Mouse (Mus musculus): ENCODE measurements around the gene Krt6a.
A peak's percentile ranks its signal among the peaks of the same experiment; 100 is the strongest.
"Not testable (repeated sequence)": the region's sequence is repeated elsewhere in the genome, so short reads cannot be mapped to it uniquely, and the experiment has no call there.

The Krt6a gene

DNA sequence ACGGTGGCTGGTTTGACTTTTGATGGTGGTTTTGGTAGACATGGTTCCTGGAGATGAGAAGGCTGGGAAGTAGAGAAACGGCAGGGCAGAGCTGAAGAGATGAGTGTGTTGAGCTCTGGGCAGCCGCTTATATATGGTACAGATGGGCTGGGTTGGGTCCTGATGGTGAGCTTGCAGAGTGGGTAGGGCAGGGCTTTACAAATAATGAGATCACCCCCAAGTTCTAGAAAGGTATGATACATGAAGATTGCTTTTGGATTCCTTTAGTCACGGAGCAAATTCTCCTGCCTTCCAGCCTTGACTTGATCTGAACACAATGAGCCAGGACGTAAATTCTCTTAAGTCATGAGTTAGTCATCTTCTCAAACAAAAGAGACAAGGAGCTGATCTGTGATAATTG, at the start of gene Krt6a:
Gene Krt6a, minus strand, starts transcription at position 101 of the 400 bp plus-strand sequence.
- no peak for DNase-seq (ENCODE audit: low spot score)

DNA sequence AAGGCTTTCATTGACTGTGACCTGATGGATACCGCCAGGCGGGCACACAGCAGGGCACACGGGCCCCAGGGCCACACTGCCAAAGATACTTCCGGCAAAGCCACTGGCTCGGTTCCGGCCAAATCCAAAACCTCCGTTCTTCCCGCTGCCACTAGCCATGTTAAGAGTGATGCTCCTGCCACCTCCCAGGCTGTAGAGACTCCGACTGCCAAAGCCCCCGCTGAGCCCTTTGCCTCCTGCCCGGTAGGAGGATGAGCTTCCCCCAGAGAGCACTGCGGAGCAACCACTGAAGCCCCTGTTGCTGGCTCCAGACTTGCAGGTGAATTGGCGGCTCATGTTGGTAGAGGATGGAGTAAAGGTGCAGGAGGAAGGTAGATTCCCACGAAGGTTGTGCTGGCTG, 48.6 kb upstream of the Krt6a start, which contains the start of gene Krt71:
Gene Krt71, minus strand, starts transcription at position 399 of the 400 bp plus-strand sequence.
- no peak for DNase-seq (ENCODE audit: low spot score)

DNA sequence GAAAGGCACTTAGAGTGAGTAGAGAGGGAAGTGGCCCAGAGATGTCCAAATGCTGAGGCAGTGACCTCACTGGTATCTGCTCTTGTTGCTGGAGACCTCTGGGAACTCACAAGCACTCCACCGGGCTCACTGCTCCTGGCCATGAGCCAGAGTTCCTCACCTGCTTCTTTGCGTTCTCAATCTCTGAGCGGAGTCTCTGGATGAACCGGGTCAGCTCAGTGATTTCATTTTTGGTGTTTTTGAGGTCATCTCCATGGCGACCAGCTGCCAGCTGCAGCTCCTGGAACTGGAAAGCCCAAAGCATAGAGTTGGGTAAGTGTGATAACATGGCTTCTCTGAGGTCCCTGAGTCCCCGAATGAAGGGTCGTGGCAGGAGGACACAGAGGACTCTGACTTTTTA, 43.7 kb upstream of the Krt6a start:
- no peak for DNase-seq (ENCODE audit: low spot score)

DNA sequence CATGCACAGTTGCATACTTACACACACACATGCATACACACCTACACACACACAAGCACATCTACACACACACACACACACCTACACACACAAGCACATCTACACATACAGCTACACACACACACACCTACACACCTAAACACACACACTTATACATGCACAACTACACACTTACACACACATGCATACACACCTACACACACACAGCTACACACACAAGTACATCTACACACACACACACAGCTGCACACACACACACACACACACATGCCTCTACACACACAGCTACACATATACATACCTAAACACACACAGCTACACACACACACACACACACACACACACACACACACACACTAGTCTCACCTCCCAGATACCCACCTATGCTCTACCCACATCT, 36.5 kb upstream of the Krt6a start:
- DNase-seq (ENCODE audit: low spot score), result no peak

DNA sequence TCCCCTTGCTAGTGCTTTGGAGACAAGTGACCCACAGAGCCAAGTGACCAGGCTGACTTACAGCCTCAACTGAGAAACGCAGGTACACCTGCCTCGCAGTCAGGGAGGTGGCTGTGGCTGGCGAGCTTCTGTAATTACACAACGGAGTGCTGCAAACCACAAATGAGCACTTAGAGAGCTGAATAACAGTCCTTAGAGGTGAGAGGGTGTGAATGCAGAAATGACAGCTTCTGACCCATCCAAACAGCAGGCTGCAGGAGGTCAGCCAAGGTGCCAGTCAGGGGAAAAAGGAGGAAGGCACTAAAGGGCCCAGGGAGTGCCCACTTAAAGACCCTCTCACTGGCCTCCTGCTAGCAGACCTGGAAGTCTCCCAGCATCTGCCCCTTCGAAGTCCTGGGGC, 30.6 kb upstream of the Krt6a start:
- DNase-seq (ENCODE audit: low spot score), result no peak

DNA sequence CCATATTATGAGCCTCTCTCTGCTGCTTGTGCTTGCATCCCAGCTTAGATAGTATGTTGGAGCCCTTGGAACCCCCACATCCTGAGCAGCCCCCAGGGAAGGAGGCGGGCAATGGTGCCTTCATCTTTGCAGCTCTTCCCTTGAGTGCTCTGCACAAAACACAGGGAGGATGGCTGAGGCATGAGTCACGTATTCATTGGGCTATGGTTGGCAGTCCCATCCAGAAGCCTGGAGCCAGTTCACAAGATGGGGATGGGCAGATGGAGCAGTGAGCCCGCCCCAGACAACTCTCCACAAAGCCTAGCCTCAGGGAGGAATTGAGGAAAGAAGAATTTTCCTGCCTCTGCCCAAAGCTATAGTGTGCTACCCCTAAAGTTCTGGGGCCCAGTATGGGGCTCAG, 21.7 kb upstream of the Krt6a start:
- no peak for DNase-seq (ENCODE audit: low spot score)

DNA sequence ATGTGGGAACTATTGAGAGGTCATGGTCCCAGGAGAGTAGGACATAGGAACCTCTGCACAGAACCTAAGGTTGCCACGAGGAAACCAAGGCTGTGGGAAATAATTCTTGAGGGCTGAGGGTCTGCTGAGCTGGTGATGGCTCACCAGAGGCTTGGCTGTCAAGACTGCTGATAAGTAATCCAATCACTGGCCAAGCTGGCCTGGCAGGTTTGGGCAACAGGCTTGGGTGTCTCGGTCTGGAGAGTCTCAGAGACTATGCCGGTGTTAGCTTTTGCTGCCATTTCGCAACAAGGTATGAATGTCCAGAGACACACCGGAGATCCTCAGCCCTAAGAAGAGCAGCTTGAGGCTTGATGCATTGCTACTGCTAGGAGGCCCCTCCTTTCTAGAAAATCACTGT, 20.2 kb upstream of the Krt6a start:
- DNase-seq (ENCODE audit: low spot score), result no peak

DNA sequence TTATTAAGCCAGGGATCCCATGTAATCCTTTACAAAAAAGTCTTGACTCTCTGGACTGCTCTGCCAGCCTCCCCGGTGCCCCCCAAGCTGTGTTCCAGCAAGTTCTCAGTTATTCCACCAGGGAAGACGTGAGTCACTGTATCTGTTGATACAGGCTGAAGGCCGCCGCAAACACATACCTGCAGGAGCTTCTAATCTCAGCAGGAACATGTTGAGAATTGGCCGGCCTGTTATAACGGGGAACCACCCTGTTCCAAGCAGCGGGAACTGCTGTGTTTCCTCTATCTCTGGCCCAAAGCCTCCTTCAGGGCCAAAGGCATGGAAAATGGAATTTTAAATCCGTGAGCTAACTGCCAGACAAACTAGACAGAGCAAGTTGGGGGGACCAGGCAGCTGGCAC, 19.6 kb upstream of the Krt6a start:
- DNase-seq (ENCODE audit: low spot score), result no peak

DNA sequence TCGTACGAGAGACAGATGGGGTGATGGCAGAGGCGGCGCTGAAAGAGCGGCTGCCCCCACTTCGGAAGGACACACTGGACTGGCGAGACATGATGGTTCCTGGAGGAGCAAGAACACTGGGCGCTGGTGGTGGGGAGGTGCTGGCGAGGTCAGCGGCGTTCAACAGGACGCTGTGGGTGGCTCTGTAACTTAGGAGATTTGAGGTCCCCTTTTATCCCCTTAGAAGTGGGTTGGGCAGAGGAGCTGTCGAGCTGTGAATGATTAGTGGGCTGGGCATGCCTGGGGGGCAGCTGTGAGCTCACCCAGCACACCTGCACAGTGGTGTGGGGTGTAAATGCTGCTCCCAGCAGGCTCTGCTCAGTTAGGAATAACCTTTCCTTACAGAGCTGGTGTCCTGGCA, 18.6 kb upstream of the Krt6a start, which contains the start of gene Krt5:
Gene Krt5, minus strand, starts transcription at position 179 of the 400 bp plus-strand sequence.
- DNase-seq (ENCODE audit: low spot score), result no peak

DNA sequence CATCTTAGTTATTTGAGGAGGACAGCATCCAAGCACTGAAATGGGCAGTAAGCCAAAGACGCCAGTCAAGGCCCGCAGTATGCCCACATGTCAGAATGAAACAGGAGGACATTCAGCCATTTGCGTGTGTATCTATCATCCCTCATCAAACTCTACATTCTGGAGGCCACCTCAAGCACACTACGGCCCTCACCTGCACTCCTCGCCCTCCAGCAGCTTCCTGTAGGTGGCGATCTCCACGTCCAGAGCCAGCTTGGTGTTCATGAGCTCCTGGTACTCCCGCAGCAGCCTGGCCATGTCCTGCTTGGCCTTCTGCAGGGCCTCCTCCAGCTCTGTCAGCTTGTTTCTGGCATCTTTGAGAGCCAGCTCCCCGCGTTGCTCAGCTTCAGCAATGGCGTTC, 14.6 kb upstream of the Krt6a start:
- DNase-seq (ENCODE audit: low spot score), result no peak

DNA sequence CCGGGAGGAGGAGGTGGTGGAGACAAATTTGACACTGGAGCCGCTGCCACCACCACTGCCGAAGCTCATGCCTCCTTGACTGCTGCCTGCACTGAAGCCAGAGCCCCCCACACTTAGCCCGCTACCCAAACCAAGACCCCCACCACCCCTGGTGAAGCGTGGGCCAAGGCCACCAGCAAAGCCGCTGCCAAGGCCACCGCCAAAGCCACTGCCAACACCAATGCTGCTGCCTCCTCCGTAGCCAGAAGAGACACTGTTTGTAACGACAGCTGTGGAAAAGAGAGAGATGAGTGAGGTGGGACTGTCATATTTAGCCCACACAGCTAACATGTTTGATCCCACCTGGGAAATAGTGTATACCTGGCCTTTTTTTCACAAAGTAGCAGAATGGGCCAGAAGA, 13.3 kb upstream of the Krt6a start:
- peak; percentile 38 for DNase-seq (ENCODE audit: low spot score)

DNA sequence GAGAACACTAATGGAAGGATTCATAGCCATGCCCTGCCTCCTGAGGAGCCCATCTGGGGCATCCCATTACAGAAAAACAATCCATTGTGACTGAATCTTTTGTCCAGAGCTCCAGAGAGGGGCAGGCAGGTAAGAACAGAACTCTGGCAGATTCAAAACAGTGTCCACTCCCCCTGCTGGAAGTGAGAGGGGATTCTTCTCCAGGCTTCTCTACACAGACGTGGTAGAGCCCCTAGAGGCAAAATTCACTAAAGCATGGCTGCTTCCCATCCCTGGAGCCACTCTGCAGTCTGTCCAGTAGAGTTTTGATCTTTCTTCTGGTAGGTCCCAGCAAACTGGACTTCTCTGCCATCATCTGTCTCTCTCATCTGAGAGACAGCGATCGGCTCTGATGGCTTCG, 10.0 kb upstream of the Krt6a start:
- DNase-seq (ENCODE audit: low spot score), result no peak

DNA sequence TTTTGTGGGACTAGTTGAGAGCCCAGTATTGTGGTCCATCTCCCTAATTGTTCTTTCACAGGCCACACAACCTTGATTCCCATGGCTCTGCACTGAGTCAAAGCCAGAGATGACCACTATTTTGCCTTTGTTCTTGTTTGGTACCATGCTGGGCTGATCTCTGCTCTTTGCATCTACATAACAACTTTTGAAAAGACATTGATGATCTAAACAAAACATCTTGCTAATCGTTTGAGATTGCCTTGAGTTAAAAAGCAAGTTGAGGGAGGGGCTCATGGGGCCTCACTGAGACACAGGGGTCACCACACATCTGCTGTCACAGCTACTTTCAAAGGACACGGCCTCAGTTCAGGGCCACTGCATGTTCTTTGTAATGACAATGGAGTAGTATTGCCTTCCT, 8.3 kb upstream of the Krt6a start:
- no peak for DNase-seq (ENCODE audit: low spot score)

DNA sequence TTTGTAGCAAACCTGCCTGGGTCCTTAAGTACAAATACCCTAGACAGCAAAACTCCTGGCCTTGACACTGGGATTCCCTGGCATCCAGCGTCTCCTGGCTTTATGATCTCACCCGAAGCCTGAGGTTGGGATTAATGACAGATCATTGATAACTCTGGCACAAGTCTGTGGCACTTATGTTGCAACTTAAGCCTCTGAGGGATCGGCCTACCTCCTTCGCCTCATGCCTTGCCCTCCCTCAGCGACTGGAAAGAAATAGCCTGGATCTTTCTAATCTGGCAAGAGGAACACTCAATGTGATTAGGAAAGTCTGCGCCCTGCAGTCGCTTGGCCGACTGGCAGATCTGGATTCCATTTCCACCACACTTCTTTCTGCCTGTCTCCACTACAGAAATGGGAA, 5.8 kb upstream of the Krt6a start:
- DNase-seq (ENCODE audit: low spot score), result no peak

DNA sequence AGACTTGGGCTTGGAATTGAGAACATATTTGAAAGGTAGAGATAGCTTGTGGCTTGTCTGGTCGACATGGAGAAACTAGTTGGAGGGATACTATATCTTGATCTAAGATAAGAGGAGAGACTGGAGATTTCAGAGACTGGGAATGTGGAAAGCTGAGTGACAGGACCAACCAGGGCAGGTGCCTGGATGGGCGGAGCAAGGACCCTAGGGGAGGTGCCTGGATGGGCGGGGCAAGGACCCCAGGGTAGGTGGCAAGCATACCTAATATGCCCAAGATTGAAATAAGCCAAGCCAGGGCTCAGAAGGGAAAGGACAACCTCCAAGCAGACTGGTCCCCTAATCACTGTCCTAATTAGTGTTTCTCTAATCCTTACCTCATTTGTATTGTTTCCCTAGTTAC, 5.1 kb upstream of the Krt6a start:
- no peak for DNase-seq (ENCODE audit: low spot score)

DNA sequence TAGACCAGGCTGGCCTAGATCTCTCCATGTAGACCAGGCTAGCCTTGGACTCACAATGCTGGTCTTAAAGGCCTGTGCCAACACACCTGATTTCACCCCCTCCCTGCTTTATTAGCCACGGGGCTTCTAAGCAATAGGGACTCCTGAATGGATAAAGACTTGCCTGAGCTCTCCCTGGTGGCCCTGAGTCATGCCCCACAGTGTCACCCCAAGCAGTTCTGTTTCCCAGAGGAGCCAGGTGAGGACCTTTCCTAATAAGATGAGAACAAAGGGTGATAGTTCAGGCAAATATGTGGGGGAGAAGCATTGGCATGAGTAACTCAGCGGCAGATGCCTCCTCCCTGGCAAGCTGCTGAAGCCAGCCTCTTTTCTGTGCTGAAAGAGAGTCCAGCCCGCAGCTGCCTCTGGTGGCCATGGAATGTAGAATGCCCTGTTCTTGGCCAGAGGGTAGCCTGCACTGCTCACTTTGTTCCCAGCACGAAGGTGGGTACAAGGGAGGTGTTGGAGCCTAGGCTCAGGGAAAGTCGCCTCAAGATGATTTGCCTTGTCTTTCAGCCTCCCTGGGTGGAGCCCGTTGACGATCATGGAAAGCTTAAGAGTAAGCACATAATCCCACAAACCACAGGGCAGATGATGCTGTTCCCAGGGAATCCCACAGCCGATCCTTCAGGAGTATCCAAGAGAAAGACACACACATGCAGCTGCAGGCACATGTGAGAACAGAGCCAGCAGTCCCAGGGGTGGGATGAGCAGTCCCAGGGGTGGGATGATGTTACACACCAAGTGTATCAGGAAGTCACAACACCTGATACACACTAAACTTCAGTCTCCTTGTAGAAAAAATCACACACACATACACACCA, 3.5 kb upstream of the Krt6a start:
- DNase-seq (ENCODE audit: low spot score), result no peak

DNA sequence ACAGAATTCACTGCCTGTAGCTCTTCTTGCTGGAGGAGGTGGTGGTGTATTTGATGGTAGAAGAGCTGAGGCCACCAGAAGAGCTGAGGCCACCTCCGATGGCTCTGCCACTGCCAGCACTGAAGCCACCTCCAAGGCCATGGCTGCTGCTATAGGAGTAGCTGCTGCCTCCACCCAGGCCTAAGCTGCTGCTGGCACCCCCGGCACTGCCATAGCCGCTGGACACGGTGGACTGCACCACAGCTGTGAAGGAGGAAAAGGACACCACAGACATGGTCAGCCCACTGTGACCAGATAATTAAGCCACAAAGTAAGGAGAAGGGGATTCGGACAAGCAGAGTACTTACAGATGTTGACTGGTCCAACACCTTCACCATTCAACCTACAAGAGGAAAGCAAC, 3.6 kb downstream of the Krt6a start:
- not testable (repeated sequence) for DNase-seq (ENCODE audit: low spot score)

DNA sequence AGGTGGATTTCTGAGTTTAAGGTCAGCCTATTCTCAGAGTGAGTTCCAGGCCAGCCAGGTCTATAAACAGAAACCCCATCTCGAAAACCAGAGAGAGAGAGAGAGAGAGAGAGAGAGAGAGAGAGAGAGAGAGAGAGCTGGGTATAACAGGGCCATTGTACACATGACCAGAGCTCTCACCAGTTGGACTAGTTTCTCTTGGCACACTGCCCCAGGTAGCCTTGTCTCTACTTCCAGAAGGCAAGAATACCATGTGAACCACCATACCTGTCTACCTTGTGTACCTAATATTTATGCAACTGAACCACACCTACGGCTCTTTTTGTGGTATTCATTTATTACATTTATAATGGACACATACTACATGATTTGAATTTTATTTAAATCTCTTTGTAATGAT, 5.9 kb downstream of the Krt6a start:
- DNase-seq (ENCODE audit: low spot score), result no peak

DNA sequence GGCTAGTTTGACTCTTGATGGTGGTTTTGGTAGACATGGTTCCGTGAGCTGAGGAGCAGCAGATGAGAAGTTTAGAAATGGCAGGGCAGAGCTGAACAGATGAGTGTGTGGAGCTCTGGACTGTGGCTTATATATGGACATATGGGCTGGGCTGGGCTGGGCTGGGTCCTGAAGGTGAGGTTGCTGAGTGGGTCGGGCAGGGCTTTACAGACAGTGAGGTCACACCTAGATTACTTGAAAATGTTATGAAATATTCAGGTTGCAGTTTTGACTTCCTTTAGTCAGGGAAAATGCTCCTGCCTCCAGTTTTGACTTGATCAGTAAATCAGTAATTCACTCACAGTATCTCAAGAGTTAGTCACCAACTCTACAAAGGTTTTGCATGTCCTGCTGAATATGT, 13.9 kb downstream of the Krt6a start, which contains the start of gene Krt6b:
Gene Krt6b, minus strand, starts transcription at position 101 of the 400 bp plus-strand sequence.
- no peak for DNase-seq (ENCODE audit: low spot score)

DNA sequence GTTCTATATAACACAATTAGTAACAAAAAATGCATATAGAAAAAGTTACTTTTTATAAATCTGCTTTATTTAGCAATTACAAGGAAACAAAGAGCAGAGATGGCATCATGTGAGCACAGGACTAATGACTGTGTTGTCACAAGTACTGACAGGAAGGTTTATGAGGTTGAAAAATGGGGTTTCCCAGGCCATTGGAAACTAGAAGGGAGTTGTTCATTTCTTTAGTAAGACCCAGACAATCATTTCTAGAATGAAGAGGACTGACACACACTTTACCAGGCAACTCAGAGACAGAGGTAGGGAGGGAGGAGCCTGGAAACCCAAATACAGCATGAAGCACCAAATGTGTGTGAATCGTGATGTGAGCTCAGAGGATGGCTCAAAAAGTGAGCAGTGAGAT, 18.1 kb downstream of the Krt6a start:
- no peak for DNase-seq (ENCODE audit: low spot score)

DNA sequence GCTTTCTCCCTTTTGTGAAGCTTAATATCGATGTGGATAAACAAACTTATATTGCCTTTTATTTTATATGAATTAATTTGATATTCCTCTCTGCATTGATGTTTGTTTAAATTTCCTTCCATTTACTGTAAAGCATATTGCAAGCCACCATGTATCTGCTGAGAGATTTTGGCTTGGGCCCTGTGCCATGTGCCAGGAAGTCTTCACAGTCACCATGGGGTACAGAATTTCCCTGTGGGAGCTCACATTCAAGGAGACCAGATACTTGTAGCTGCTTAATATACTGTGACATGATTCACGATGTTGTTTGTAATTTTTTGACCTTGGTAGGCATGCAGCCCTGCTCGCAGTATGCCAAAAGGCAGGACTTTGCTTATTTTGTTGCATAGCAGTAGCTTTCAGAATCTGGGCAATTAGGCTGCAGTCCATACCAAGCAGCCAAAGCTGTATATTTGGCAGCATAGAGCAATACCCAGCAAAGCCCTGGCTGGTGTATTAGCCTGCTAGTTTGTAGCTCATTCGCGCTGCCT, 41.3 kb downstream of the Krt6a start:
- no peak for DNase-seq (ENCODE audit: low spot score)

DNA sequence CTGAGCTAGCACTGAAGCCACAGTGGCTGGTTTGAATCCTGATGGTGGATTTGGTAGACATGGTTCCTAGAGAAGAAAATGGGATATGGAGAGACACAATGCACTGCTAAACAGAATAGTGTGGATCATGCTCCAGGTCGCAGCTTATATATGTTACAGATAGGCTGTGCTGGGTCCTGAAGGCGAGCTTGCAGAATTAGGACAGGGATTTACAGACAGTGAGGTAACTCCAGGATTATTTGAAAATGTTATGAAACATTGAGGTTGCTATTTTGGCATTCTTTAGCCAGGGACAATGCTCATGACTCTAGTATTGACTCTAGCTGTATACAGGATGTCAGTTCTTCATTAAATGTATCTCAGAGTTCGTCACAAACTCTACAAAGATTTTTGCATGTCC, 46.8 kb downstream of the Krt6a start, which contains the start of gene Gm5478:
Gene Gm5478, minus strand, starts transcription at position 101 of the 400 bp plus-strand sequence.
- no peak for DNase-seq (ENCODE audit: low spot score)

Data from testis, postnatal 10 days (tissue).